Mouse (Mus musculus) CH12.LX (cell line): ENCODE data around the gene Commd1. TPM values are rescaled to one million over a fixed set of nuclear protein-coding genes. Genes with fewer than 3 reads are reported as not detected.

Source experiments
- DNase-seq: peaks from one replicate; pipeline ENCODE4 v3.0.0-alpha.2; 2013; ENCODE audit errors: extremely low read depth
- H3K27ac ChIP-seq: 2 replicates; pipeline ENCODE4 v1.5.1; 2012; ENCODE audit warnings: low read depth, mild to moderate bottlenecking, control low read depth, moderate library complexity; ENCODE audit not compliant: insufficient read depth
- H3K27me3 ChIP-seq: replicated peaks from 2 replicates; pipeline ENCODE3; 2012; ENCODE audit warnings: inconsistent platforms
- H3K36me3 ChIP-seq, 2 experiments: replicated peaks in 1 of 2; 2 replicates each; pipeline versions ENCODE3 to v1.6.1; 2012; ENCODE audit warnings: inconsistent platforms in 1 of 2, low read length in 1 of 2, mild to moderate bottlenecking in 1 of 2, mixed read lengths in 1 of 2, moderate library complexity in 1 of 2; ENCODE audit not compliant: control insufficient read depth in 1 of 2, insufficient read depth in 1 of 2
- H3K4me1 ChIP-seq, 2 experiments: 2 replicates each; pipeline ENCODE4 v1.6.1; 2012; ENCODE audit warnings: inconsistent platforms in 1 of 2, moderate library complexity in 1 of 2; ENCODE audit not compliant: insufficient read depth in 2 of 2, control insufficient read depth in 1 of 2
- H3K4me2 ChIP-seq: 2 replicates; pipeline ENCODE4 v1.6.1; 2012; ENCODE audit warnings: low read depth, mild to moderate bottlenecking, control low read depth; ENCODE audit not compliant: poor library complexity, insufficient read depth, severe bottlenecking
- H3K4me3 ChIP-seq, 3 experiments: fragments of 150-350 bp in 1 of 3; sonication (generic) in 1 of 3; replicated peaks in 1 of 3; 2 replicates each; pipeline versions ENCODE3 to v1.5.1; 2011 to 2012; ENCODE audit warnings: low read depth in 2 of 3, low read length in 2 of 3, mild to moderate bottlenecking in 2 of 3, moderate library complexity in 2 of 3, control low read depth in 1 of 3, improper control_type of control experiment in 1 of 3, inconsistent platforms in 1 of 3, mixed read lengths in 1 of 3; ENCODE audit not compliant: poor library complexity in 1 of 3
- H3K79me2 ChIP-seq: replicated peaks from 2 replicates; pipeline ENCODE4 v1.6.1; 2012; ENCODE audit warnings: mild to moderate bottlenecking, moderate library complexity; ENCODE audit not compliant: control insufficient read depth, poor library complexity, insufficient read depth, severe bottlenecking; ENCODE audit errors: extremely low read depth
- H3K9ac ChIP-seq: 2 replicates; pipeline ENCODE4 v1.6.1; 2012; ENCODE audit warnings: low read depth, mild to moderate bottlenecking, control low read depth, moderate library complexity; ENCODE audit not compliant: insufficient read depth
- H3K9me3 ChIP-seq: replicated peaks from 2 replicates; pipeline ENCODE3; 2012; ENCODE audit warnings: low read length, inconsistent platforms, mixed read lengths
- BHLHE40 ChIP-seq: IDR thresholded peaks from 2 replicates; pipeline ENCODE4 v1.6.1; 2011; ENCODE audit warnings: mild to moderate bottlenecking, low read depth, low read length, improper control_type of control experiment
- CHD1 ChIP-seq: IDR thresholded peaks from 2 replicates; pipeline ENCODE4 v1.6.1; 2012; ENCODE audit warnings: low read depth, low read length, improper control_type of control experiment, inconsistent platforms
- CHD2 ChIP-seq: IDR thresholded peaks from 2 replicates; pipeline ENCODE4 v1.6.1; 2011; ENCODE audit warnings: low read length, improper control_type of control experiment
- CTCF ChIP-seq, 2 experiments: IDR thresholded peaks in 1 of 2; conservative IDR thresholded peaks in 1 of 2; 2 replicates each; pipeline ENCODE4 v1.5.1; 2011 to 2012; ENCODE audit warnings: low read depth in 2 of 2, low read length in 2 of 2, improper control_type of control experiment in 1 of 2, inconsistent platforms in 1 of 2, mild to moderate bottlenecking in 1 of 2, moderate library complexity in 1 of 2
- E2F4 ChIP-seq: IDR thresholded peaks from 2 replicates; pipeline ENCODE4 v1.6.1; 2011; ENCODE audit warnings: low read depth, low read length, improper control_type of control experiment; ENCODE audit not compliant: insufficient replicate concordance
- ELF1 ChIP-seq: IDR thresholded peaks from 2 replicates; pipeline ENCODE4 v1.6.1; 2014; ENCODE audit warnings: low read depth, mild to moderate bottlenecking, inconsistent platforms, low read length, improper control_type of control experiment
- EP300 ChIP-seq: IDR thresholded peaks from 2 replicates; pipeline ENCODE4 v1.6.1; 2011; ENCODE audit warnings: low read length, improper control_type of control experiment
- ETS1 ChIP-seq: conservative IDR thresholded peaks from 2 replicates; pipeline ENCODE4 v1.6.1; 2012; ENCODE audit warnings: low read depth, mild to moderate bottlenecking, inconsistent platforms, low read length, improper control_type of control experiment, moderate library complexity
- GABPA ChIP-seq: IDR thresholded peaks from 2 replicates; pipeline ENCODE4 v1.6.1; 2012; ENCODE audit warnings: low read depth, low read length, improper control_type of control experiment, inconsistent platforms; ENCODE audit not compliant: insufficient replicate concordance
- HCFC1 ChIP-seq: IDR thresholded peaks from 2 replicates; pipeline ENCODE4 v1.6.1; 2012; ENCODE audit warnings: low read depth, mild to moderate bottlenecking, inconsistent platforms, low read length, improper control_type of control experiment
- IRF4 ChIP-seq: IDR thresholded peaks from 2 replicates; pipeline ENCODE4 v1.6.1; 2014; ENCODE audit warnings: low read depth, mild to moderate bottlenecking, inconsistent platforms, low read length, improper control_type of control experiment
- JUN ChIP-seq: IDR thresholded peaks from 2 replicates; pipeline ENCODE4 v1.6.1; 2011; ENCODE audit warnings: low read depth, mild to moderate bottlenecking, low read length, improper control_type of control experiment, moderate library complexity; ENCODE audit not compliant: insufficient read depth
- JUND ChIP-seq: conservative IDR thresholded peaks from 2 replicates; pipeline ENCODE4 v1.6.1; 2011; ENCODE audit warnings: low read depth, low read length, improper control_type of control experiment
- KAT2A ChIP-seq: IDR thresholded peaks from 2 replicates; pipeline ENCODE4 v1.6.1; 2012; ENCODE audit warnings: low read length, improper control_type of control experiment, inconsistent platforms; ENCODE audit not compliant: insufficient replicate concordance
- MAFK ChIP-seq: IDR thresholded peaks from 2 replicates; pipeline ENCODE4 v1.6.1; 2011; ENCODE audit warnings: low read length, improper control_type of control experiment; ENCODE audit not compliant: insufficient replicate concordance
- MAX ChIP-seq: IDR thresholded peaks from 2 replicates; pipeline ENCODE4 v1.6.1; 2011; ENCODE audit warnings: low read length, improper control_type of control experiment
- MAZ ChIP-seq: IDR thresholded peaks from 2 replicates; pipeline ENCODE4 v1.6.1; 2012; ENCODE audit warnings: low read depth, mild to moderate bottlenecking, inconsistent platforms, low read length, improper control_type of control experiment, moderate library complexity
- MEF2A ChIP-seq: IDR thresholded peaks from 2 replicates; pipeline ENCODE4 v1.6.1; 2014; ENCODE audit warnings: low read depth, mild to moderate bottlenecking, inconsistent platforms, low read length, improper control_type of control experiment, borderline replicate concordance
- MXI1 ChIP-seq: IDR thresholded peaks from 2 replicates; pipeline ENCODE4 v1.6.1; 2011; ENCODE audit warnings: mild to moderate bottlenecking, low read depth, low read length, improper control_type of control experiment
- MYC ChIP-seq: IDR thresholded peaks from 2 replicates; pipeline ENCODE4 v1.6.1; 2011; ENCODE audit warnings: low read depth, mild to moderate bottlenecking, improper control_type of control experiment, low read length
- NELFE ChIP-seq: IDR thresholded peaks from 2 replicates; pipeline ENCODE4 v1.6.1; 2011; ENCODE audit warnings: low read depth, low read length, improper control_type of control experiment
- NRF1 ChIP-seq: IDR thresholded peaks from 2 replicates; pipeline ENCODE4 v1.6.1; 2014; ENCODE audit warnings: low read depth, mild to moderate bottlenecking, inconsistent platforms, low read length, improper control_type of control experiment, moderate library complexity
- PAX5 ChIP-seq: IDR thresholded peaks from 2 replicates; pipeline ENCODE4 v1.6.1; 2012; ENCODE audit warnings: low read length, inconsistent platforms, mixed read lengths
- POLR2A ChIP-seq: IDR thresholded peaks from 2 replicates; pipeline ENCODE4 v1.6.1; 2011; ENCODE audit warnings: low read depth, mild to moderate bottlenecking, improper control_type of control experiment, low read length
- POLR2AphosphoS2 ChIP-seq: IDR thresholded peaks from 2 replicates; pipeline ENCODE4 v1.6.1; 2011; ENCODE audit warnings: low read depth, low read length, improper control_type of control experiment
- RAD21 ChIP-seq: IDR thresholded peaks from 2 replicates; pipeline ENCODE4 v1.6.1; 2011; ENCODE audit warnings: low read depth, mild to moderate bottlenecking, low read length, improper control_type of control experiment, moderate library complexity
- RCOR1 ChIP-seq: conservative IDR thresholded peaks from 2 replicates; pipeline ENCODE4 v1.6.1; 2012; ENCODE audit warnings: low read depth, mild to moderate bottlenecking, inconsistent platforms, low read length, improper control_type of control experiment
- SIN3A ChIP-seq: IDR thresholded peaks from 2 replicates; pipeline ENCODE4 v1.6.1; 2012; ENCODE audit warnings: low read length, improper control_type of control experiment, inconsistent platforms
- SMC3 ChIP-seq: IDR thresholded peaks from 2 replicates; pipeline ENCODE4 v1.6.1; 2011; ENCODE audit warnings: low read depth, low read length, improper control_type of control experiment
- TBP ChIP-seq: conservative IDR thresholded peaks from 2 replicates; pipeline ENCODE4 v1.6.1; 2011; ENCODE audit warnings: low read depth, low read length, improper control_type of control experiment
- TCF12 ChIP-seq: IDR thresholded peaks from 2 replicates; pipeline ENCODE4 v1.6.1; 2014; ENCODE audit warnings: low read depth, mild to moderate bottlenecking, inconsistent platforms, low read length, improper control_type of control experiment
- UBTF ChIP-seq: IDR thresholded peaks from 2 replicates; pipeline ENCODE4 v1.6.1; 2012; ENCODE audit warnings: low read depth, mild to moderate bottlenecking, inconsistent platforms, low read length, improper control_type of control experiment, moderate library complexity
- USF1 ChIP-seq: IDR thresholded peaks from 2 replicates; pipeline ENCODE4 v1.6.1; 2014; ENCODE audit warnings: low read depth, mild to moderate bottlenecking, inconsistent platforms, low read length, improper control_type of control experiment
- USF2 ChIP-seq: conservative IDR thresholded peaks from 2 replicates; pipeline ENCODE4 v1.6.1; 2011; ENCODE audit warnings: low read depth, low read length, improper control_type of control experiment
- ZC3H11A ChIP-seq: IDR thresholded peaks from 2 replicates; pipeline ENCODE4 v1.6.1; 2012; ENCODE audit warnings: low read depth, mild to moderate bottlenecking, inconsistent platforms, low read length, improper control_type of control experiment
- ZKSCAN1 ChIP-seq: IDR thresholded peaks from 2 replicates; pipeline ENCODE4 v1.6.1; 2012; ENCODE audit warnings: low read depth, inconsistent platforms, low read length, improper control_type of control experiment, borderline replicate concordance
- ZMIZ1 ChIP-seq: IDR thresholded peaks from 2 replicates; pipeline ENCODE4 v1.6.1; 2012; ENCODE audit warnings: low read depth, mild to moderate bottlenecking, inconsistent platforms, low read length, improper control_type of control experiment
- ZNF384 ChIP-seq: IDR thresholded peaks from 2 replicates; pipeline ENCODE4 v1.6.1; 2012; ENCODE audit warnings: low read depth, low read length, improper control_type of control experiment, inconsistent platforms
- dilution Hi-C: fragments of 300-500 bp; cut with MboI; formaldehyde crosslinking; loops from 2 replicates; pipeline ENCODE4 v1.14.3; 2020; ENCODE audit warnings: low sequenced_read_pairs; ENCODE audit not compliant: extremely low pct_unique_long_range_greater_than_20kb, extremely low pct_ligation_motif_present
- in situ Hi-C: fragments of 300-500 bp; cut with MboI; formaldehyde crosslinking; loops from 3 replicates; pipeline ENCODE4 v1.14.3; 2019; ENCODE audit warnings: low sequenced_read_pairs, low pct_ligation_motif_present, low pct_unique_long_range_greater_than_20kb, mixed read lengths
- polyA plus RNA-seq: library from polyadenylated mRNA; unstranded; fragments of >175 nt; gene quantifications from 2 replicates; pipeline ENCODE4 v1.2.1, GENCODE M21; 2012; ENCODE audit warnings: low read depth; ENCODE audit not compliant: insufficient read length
- total RNA-seq, 2 experiments: library from RNA; depleted of rRNA; stranded (reverse); fragments of 300-350 nt in 1 of 2; fragments of >200 nt in 1 of 2; gene quantifications; 2 replicates each; pipeline ENCODE4 v1.2.3; 2012 to 2014

Gene Commd1
- total and polyA plus RNA-seq, 3 experiments = 109 to 163 (median 113) TPM

- dilution Hi-C loops = no loop called here
- Histone ChIP-seq H3K9ac (no peak overlapping the region; the same call in 1 of the 2 replicates), H3K79me2 (peaks cover 11% of the 10 kb centered on the region), H3K4me2 (no peak overlapping the region; the same call in 1 of the 2 replicates), H3K4me1 (peaks cover 41 to 83% of the 10 kb centered on the region in 2 experiments), H3K4me3 (no peak overlapping the region), H3K27me3 (no peaks in the 10 kb centered on the region), H3K27ac (no peak overlapping the region; the same call in 1 of the 2 replicates)
- peak; percentile 91 for DNase-seq
- in situ Hi-C loops = loop anchor here (5.0 kb wide), 1 partner anchor 67 kb away; no protein-coding TSS in a partner anchor
- TF ChIP-seq USF2 = no peak
- peak; percentile 55; the same call in 1 of the 2 replicates for TF ChIP-seq MAFK
- TF ChIP-seq POLR2AphosphoS2 = no peak
- TF ChIP-seq JUN = no peak; the same call in 1 of the 2 replicates
- TF ChIP-seq TCF12 = peak; percentile 96
- TF ChIP-seq ELF1 = 0 out of 2 replicates have a peak, but pooled peaks have one; percentile 7
- no peak for TF ChIP-seq ZMIZ1
- no peak for TF ChIP-seq CHD1
- peak; percentile 1 for TF ChIP-seq RAD21
- 0 out of 2 replicates have a peak, but pooled peaks have one; percentile 55 for TF ChIP-seq CHD2
- TF ChIP-seq NELFE = no peak; the same call in 1 of the 2 replicates
- no peak for TF ChIP-seq ZNF384
- TF ChIP-seq ZKSCAN1 = no peak
- TF ChIP-seq KAT2A = no peak
- TF ChIP-seq RCOR1 = no peak; the same call in 1 of the 2 replicates
- TF ChIP-seq USF1 = no peak
- no peak for TF ChIP-seq NRF1
- no peak for TF ChIP-seq MAZ
- no peak for TF ChIP-seq CTCF (conservative IDR thresholded peaks at IDR 0.05 in 1 of 2, IDR thresholded peaks at IDR 0.05 in 1 of 2; ENCODE audit: low read depth in 2 of 2, low read length in 2 of 2)
- no peak for TF ChIP-seq PAX5
- 0 out of 2 replicates have a peak, but pooled peaks have one; percentile 57 for TF ChIP-seq MAX
- TF ChIP-seq BHLHE40 = peak; percentile 81
- peak; percentile 41; the same call in 1 of the 2 replicates for TF ChIP-seq MXI1
- no peak for TF ChIP-seq E2F4
- TF ChIP-seq SMC3 = no peak; the same call in 1 of the 2 replicates
- TF ChIP-seq POLR2A = no peak
- peak; percentile 93 for TF ChIP-seq MEF2A
- no peak for TF ChIP-seq GABPA
- peak; percentile 96 for TF ChIP-seq EP300
- TF ChIP-seq UBTF = no peak
- TF ChIP-seq ZC3H11A = no peak; the same call in 1 of the 2 replicates
- peak; percentile 81 for TF ChIP-seq IRF4
- TF ChIP-seq ETS1 = peak; percentile 96
- no peak; the same call in 1 of the 2 replicates for TF ChIP-seq HCFC1
- 0 out of 2 replicates have a peak, but pooled peaks have one; percentile 7 for TF ChIP-seq TBP
- 0 out of 2 replicates have a peak, but pooled peaks have one; percentile 34 for TF ChIP-seq MYC
- no peak for TF ChIP-seq JUND
- TF ChIP-seq SIN3A = peak; percentile 75
- TF ChIP-seq, all 38 proteins: peak for 15
- Histone ChIP-seq H3K9me3 (no peaks in the 10 kb centered on the region), H3K36me3 (peaks cover 0 to 9% of the 10 kb centered on the region in 2 experiments)
Observed at GRCm38 (mm10) chr11:22865635-22866246, 116.4 kb downstream of the Commd1 start.
